Mouse (Mus musculus) ES-CJ7 (cell line): ENCODE results near the gene Gm10945.

Source experiments
- DNase-seq: peaks from one replicate; pipeline ENCODE4 v3.0.0; 2011; ENCODE audit warnings: low read depth, low spot score

Gm10945 gene

GRCm38 (mm10) chr10:6761287-6761811 lies at the start of gene Gm10945:
Gm10945 (minus strand) TSS chr10:6761761.
- no peak for DNase-seq

GRCm38 (mm10) chr10:6790226-6790625 lies 28.7 kb upstream of the Gm10945 start:
- no peak for DNase-seq

GRCm38 (mm10) chr10:6788517-6789237 lies 27.1 kb upstream of the Gm10945 start:
- DNase-seq: peak; percentile 90

- no peak for DNase-seq
Measured at GRCm38 (mm10) chr10:6758206-6758605, 3.4 kb downstream of the Gm10945 start, which contains the start of gene Oprm1. Oprm1 (plus strand) TSS chr10:6758506.

GRCm38 (mm10) chr10:6753375-6753774 lies 8.2 kb downstream of the Gm10945 start:
- no peak for DNase-seq

GRCm38 (mm10) chr10:6728469-6728868 lies 33.1 kb downstream of the Gm10945 start:
- peak; percentile 36 for DNase-seq

- no peak for DNase-seq
Measured at GRCm38 (mm10) chr10:6723765-6724164, 37.8 kb downstream of the Gm10945 start.

GRCm38 (mm10) chr10:6717181-6717948 lies 44.2 kb downstream of the Gm10945 start:
- DNase-seq: no peak

GRCm38 (mm10) chr10:6705226-6705885 lies 56.2 kb downstream of the Gm10945 start:
- no peak for DNase-seq

GRCm38 (mm10) chr10:6694218-6694850 lies 67.2 kb downstream of the Gm10945 start:
- peak; percentile 70 for DNase-seq
